Mouse (Mus musculus): ENCODE measurements around the gene Tmem248. TPM values are rescaled to one million over a fixed set of nuclear protein-coding genes. Genes with fewer than 3 reads are reported as not detected.
"Not testable (repeated sequence)": the region's sequence is repeated elsewhere in the genome, so short reads cannot be mapped to it uniquely, and the experiment has no call there.

Tmem248 gene
- total RNA-seq, 2 experiments from 2014 or later, result 42.9 to 43.3 TPM

DNA sequence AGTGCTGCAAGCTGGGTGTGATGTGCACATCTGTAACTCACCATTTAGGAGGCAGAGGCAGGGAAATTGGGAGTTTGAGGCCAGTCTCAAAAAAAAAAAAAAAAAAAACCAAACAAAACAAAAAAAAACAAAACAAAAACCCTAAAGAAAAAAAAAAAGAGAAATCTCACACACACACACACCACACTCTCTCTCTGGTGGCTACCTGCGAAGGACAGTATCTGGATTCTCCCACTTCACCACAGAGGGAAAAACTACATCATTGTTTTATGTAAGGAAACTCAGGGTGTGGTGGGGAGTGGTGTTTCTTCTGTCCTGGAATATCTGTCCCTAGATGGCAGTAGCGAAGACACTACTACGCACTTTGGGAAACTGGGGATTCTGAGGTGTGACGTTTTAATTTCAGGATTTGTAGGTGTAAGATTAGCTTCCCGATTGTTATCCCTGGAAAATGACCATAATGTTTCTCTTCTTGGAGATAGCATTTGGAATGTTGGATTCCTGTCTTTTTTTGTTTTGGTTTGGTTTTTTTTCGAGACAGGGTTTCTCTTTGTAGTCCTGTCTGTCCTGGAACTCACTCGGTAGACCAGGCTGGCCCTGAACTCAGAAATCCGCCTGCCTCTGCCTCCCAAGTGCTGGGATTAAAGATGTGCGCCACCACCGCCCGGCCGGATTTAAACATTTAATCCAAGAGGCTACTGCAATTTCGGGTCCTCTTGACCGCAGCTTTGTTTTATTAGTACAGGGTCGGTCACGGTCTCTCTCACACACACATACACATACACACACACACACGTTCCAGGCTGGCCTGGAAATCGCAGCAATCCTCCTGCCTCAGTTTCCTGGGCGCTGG is 37.5 kb downstream of the Tmem248 start:
- peak in 1 of 2 experiments; percentile 30 for DNase-seq (ENCODE audit: low spot score in 2 of 2)
- intact Hi-C loops (cut with DNase I), result no loop called here

DNA sequence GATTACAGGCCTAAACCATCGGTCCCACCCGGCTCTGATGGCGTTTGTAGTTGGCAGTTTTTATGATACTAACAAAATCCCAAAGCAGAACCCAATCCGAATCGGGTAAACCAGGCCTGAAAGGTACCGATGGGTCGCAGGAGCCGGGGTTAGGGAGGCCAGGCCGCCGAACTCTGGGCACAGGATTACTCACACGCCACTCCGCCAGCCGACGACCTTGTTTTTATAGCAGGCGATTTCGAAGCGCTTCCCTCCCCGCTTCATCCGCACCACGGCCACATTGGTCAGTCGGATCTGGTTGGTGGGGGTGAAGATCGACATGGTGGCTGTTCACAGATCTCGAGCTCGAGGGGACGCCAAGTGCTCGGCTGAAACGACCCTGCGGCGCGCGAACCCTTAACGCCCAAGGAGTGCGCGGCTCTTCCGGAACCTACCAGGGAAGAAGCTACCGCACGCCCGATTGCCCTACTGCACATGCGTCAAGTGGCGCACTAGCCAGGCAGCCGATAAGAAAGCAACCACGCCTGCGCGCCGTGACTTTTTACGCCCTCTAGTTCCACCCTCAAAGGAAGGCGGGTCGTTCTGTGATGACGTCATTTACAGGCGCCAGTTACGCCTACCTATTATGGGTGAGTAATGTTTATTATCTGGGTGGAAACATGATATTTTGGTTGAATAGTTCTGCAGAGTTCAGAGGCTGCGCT is 38.3 kb downstream of the Tmem248 start, which contains the start of the genes Sbds and Tyw1:
Sbds (minus strand) TSS at position 514 of the 704 bp plus-strand sequence.
Tyw1 (plus strand) TSS at position 603 of the 704 bp plus-strand sequence.
- peak; percentile 97 for DNase-seq (ENCODE audit: low spot score in 2 of 2)
- intact Hi-C loops (cut with DNase I), result no loop called here

DNA sequence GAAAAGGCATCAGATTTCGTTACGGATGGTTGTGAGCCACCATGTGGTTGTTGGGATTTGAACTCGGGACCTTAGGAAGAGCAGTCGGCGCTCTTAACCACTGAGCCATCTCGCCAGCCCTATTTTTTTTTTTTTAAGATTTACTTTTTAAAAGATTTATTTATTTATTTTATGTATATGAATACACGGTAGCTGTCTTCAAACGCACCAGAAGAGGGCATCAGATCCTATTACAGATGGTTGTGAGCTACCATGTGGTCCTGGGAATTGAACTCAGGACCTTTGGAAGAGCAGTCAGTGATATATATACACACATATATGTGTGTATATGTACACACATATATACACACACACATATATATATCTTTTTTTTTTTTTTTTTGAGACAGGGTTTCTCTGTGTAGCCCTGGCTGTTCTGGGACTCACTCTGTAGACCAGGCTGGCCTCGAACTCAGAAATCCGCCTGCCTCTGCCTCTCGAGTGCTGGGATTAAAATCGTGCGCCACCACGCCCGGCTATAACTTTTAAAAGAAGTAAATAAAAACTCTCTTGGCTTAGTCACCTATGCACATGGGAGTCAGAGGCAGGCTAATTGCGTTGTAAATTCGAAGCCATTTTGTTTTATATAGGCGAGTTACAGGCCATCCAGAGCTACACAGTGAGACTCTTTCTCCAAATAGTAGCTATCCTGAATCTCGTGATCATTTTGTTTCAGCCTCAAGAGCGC is 39.1 kb downstream of the Tmem248 start:
- intact Hi-C loops (cut with DNase I); DNase-seq (ENCODE audit: low spot score in 2 of 2): not testable (repeated sequence)

DNA sequence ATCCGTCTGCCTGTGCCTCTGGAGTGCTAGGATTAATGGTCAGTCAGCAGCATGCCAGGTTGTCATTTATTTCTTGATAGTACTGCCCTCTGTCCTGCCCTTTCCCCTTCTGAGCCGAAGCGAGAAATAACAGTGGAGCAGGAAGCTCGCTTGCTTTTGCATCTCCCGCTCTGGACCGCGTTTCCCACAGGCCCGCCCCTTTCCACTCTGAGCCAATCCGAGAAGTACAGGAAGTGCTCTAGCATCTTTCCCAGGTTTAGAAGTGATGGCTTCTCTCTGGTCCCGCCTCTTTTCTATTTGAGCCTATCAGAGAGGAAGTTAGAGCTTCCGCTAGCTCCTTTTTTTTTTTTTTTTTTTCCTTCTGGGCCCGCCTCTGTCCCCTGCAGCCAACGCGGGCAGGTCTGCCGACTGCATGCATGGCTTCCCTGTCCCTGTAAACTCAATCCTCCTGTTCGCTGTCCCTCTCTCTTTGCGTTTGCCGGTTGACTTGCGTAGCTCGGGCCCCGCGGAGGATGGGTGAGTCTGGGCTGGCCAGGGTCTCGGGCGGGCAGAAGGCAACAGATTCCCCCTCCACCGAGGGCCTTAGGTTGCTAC is 39.9 kb downstream of the Tmem248 start:
- DNase-seq (ENCODE audit: low spot score in 2 of 2), result peak; percentile 89 to 92
- intact Hi-C loops (cut with DNase I), result no loop called here

DNA sequence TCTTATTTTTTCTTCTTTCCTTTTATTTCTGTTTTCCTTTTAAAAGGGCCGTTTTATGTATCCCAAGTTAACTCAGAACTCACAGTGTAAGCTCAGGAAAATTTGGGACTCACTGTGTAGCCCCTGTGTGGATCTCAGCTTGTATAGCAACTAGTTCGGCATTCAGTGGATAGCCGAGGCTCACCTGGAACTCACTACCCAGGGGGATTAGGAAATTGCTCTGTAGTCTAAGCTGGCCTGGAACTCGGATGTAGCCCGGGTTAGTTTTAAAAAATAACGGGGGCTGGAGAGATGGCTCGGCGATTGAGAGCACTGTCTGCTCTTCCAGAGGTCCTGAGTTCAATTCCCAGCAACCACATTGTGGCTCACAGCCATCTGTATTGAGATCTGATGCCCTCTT is 40.4 kb downstream of the Tmem248 start:
- DNase-seq (ENCODE audit: low spot score in 2 of 2), result no peak
- intact Hi-C loops (cut with DNase I), result no loop called here

DNA sequence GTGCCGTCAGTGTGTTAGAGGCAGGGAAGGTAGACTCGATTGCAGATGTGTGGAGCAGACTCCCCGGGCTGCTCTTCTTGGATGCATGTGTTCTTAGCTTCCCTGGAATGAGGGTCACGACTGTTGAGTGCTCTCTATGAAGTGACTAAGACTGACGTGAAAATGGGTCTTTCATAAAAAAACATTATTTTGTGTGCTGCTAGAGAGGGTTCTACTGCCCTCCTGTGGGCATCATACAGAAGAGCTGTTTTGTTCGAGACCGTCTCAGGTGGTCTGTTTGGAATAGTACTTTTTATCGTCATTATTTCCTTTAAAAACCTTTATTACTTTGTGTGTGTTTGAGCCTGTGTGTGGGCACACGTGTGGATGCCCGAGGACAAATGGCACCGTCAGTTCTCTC is 46.6 kb downstream of the Tmem248 start:
- intact Hi-C loops (cut with DNase I), result no loop called here
- DNase-seq (ENCODE audit: low spot score in 2 of 2), result no peak

DNA sequence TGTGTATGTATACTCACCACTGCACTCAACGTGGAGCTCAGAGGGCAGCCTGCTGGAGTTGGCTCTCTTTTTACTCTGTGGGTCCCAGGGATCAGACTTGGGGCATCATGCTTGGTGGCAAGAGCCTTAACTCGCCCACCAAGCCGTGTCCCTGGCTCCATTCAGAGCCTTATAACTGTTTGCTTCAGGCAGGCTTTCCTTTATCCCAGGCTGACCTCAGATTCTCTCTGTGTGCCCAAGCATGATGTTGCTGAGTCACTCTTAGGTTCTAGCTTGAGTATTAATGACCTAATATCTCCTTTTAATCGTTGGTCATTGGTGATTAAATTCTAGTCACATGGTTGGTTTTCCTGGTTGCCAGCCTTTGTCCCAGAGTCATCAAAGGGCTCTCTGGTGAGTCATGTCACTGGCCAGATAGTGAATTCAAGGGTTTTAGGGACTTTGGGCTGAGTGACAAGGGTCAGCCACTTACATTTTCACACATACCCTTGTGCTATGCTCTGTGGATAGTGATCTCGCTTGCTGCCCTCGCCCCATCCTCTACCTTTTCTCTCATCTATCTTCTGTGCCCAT is 47.6 kb downstream of the Tmem248 start:
- intact Hi-C loops (cut with DNase I), result no loop called here
- DNase-seq (ENCODE audit: low spot score in 2 of 2), result no peak

DNA sequence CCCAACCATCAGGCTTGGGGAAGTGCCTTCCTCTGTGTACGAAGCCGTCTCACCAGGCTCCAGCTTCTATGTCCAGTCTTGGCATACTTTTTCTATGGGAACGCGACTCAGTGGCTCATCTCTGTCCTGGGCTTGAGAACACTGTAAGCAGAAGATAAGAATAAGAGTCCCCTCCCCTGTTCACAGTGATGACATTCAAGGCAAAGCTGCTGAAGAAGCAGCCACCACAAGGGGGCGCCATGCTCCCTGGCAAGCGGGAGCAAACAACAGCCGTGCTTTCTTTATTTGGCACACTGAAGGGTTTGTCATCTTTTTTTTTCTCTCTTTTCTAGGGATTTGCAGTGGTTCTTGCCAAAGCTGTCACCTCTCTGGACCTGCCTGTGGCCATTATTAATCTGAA is 49.8 kb downstream of the Tmem248 start:
- DNase-seq (ENCODE audit: low spot score in 2 of 2), result no peak
- intact Hi-C loops (cut with DNase I), result no loop called here

DNA sequence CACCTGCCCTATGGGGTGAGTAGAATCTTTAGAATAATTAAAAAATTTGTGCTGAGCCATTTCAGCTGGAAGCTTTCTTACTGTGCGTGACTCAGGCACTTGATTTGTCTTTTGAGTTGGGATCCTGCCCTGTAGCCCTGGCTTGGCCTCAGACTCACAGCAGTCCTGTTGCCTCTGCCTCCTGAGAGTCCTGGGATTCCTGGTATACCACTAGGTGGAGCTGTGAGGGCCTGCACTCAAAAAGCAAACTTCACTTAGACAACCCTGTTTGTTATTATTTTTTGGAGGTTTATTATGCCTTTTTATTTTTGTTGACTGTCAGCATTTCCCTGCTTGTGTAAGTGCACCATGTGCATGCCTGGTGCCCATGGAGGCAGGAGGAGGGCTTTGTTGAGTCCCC is 50.4 kb downstream of the Tmem248 start:
- DNase-seq (ENCODE audit: low spot score in 2 of 2), result no peak
- intact Hi-C loops (cut with DNase I), result no loop called here

DNA sequence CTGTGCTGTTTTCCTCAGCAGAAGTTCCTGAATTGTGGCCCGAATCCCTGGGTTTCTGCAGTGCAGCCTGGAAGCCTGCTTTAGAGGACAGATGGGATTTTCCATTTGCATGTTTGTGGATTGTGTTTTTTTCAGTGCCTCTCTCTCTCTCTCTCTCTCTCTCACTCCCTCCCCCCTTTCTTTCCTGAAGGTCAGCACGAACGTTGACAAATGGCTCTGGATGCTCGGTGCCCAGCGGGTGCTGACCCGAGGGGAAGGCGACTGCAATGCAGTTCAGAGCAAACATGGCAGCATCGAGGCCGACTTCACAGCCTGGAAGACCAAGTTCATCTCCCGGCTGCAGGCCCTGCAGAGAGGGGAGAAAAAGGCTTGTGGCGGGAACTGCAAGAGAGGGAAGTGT is 52.1 kb downstream of the Tmem248 start:
- DNase-seq (ENCODE audit: low spot score in 2 of 2), result no peak
- intact Hi-C loops (cut with DNase I), result no loop called here

DNA sequence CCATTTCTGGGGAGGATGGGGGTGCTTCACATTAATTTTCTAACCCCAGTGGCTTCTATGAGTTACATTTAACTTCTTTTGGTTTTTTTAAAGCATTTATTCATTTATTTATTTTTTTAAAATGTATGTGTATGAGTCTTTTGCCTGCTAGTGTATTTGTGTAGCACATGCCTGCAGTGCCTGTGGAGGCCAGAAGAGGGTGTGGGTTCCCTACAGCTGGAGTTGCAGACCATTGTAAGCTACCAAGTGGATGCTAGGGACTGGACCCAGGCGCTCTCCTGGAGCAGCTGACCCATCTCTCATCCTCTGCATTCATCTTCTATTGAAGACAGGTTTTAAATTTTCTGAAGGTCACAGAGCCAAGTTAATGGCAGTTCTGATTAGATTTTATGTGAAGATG is 55.5 kb downstream of the Tmem248 start:
- DNase-seq (ENCODE audit: low spot score in 2 of 2), result no peak
- intact Hi-C loops (cut with DNase I), result loop anchor here (10.0 kb wide), 1 partner anchor 1162 kb away; no protein-coding TSS in a partner anchor

DNA sequence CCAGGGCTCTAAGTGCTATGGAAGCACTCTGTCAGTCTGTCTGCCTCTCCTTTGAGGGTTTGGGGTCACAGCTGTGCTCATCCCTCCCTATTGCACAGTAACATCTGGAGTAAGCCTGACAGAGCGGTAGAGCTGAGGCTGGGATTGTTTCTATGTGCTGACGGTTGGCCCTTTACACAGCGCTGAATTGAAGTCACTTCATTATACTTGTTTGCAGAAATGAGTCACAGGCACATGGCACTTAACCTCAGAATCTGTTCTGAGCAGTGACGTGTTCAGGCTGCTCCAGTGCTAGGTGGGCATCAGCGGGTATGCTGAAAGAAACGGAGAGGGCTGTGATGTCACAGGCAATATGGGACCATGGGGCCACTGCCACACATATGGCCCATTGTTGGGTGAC is 56.2 kb downstream of the Tmem248 start:
- no peak for DNase-seq (ENCODE audit: low spot score in 2 of 2)
- intact Hi-C loops (cut with DNase I), result loop anchor here (10.0 kb wide), 1 partner anchor 1162 kb away; no protein-coding TSS in a partner anchor

DNA sequence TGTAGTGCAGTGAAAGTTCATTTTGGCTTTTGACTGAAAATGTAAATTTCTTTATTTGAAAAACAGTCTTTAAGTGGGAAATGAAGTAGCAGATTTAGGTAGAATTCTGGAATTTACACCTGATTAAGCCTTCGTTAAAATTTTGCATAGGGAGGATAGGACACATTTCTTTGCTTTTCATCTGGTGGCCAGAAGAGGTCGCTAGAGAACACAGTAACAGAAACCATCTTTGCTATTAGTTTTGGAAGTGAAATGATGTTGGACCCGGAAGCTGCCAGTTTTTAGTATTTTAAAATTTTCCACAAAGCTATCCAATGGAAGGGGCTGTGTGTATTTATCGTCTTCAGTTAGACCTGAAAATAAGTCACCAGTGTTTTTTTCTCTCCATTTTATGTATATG is 58.6 kb downstream of the Tmem248 start:
- DNase-seq (ENCODE audit: low spot score in 2 of 2), result no peak
- intact Hi-C loops (cut with DNase I), result loop anchor here (1.0 to 10.0 kb wide), 2 partner anchors 583 to 1159 kb away; no protein-coding TSS in a partner anchor

DNA sequence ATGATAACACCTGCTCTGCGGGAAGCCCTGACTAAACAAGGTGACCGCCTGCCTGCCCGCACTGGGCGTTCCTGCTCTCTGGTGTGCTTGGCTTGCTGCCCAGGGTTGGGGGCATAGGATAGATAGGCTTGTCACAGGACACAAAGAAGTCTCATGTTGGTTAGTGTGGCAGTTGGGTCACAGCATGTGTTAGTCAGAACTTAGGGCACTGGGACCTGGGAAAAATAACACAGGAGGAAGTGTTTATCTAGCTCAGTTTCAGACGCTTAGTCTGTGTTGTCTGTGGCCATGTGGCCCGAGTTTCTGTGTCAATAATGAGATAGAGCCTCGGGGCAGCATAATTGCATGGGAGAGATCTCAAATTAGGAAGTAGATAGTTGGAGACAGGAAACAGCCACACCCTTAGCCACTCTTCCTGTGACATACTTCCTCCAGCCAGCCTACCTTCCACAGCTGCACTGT is 61.2 kb downstream of the Tmem248 start:
- intact Hi-C loops (cut with DNase I), result loop anchor here (10.0 kb wide), 1 partner anchor 1157 kb away; no protein-coding TSS in a partner anchor
- no peak for DNase-seq (ENCODE audit: low spot score in 2 of 2)

DNA sequence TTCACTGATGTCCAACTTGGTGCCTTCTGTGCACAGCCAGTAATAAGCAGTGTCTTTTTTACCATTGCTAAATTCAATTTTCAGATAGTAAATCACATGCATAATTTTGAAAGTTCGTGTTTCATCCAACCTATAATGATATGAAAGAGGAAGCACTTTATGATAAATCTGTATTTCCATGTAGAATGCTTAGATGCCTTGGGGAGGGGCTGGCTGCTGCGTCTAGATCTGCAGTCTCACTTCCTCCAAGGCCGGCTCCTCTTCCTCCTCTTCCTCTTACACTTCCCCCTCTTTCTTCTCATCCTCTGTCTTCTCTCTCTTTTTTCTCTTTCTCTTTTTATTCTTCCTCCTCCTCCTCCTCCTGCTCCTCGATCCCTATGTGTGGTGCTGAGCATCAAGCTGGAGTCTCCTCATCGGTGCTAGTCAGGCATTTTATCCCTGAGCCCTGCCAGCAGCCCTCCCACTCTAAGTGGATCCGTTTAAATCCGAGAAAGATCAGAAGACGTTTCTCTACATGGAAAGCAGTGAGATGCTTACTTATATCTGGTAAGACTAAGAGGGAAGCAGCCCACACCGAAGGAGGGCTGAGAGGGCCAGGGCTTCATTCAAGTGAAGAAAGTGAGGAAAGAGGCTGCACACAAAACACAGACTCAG is 66.3 kb downstream of the Tmem248 start:
- intact Hi-C loops (cut with DNase I), result no loop called here
- no peak for DNase-seq (ENCODE audit: low spot score in 2 of 2)

DNA sequence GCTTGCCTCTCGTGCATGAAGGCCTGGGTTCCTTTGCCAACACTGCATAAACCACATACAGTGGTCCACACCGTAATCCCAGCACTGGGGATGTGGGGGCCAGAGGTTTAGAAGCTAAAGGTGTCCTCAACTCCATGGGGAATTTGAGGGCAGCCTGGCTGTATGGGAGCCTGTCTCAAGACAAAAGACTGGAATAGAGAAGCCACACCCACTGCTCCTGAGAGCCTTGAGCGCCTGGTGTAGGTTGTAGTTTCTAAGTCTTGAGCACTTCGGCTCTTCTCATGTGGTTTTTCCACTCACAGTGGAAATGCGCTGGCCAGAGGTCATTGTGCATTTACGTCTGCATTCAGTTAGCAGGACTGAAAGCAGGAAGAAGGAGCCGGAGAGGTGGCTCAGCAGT is 71.2 kb downstream of the Tmem248 start:
- intact Hi-C loops (cut with DNase I), result no loop called here
- no peak for DNase-seq (ENCODE audit: low spot score in 2 of 2)

DNA sequence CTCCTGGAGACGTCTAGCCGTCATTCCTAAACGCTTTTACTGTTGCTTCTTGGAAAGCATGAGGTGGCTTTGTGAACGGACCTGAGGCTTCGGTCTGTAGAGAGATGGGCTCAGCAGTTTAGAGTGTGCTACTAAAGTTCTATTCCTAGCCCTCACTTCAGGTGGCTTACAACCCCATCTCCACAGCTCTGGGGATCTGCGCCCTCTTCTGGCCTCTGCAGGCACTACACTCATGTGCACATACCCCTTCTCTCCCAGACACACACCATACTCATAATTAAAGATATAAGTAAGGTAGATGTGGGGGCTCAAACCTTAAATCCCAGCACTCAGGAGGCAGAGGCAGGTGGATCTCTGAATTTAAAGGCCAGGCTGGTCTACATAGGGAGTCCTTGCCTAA is 73.4 kb downstream of the Tmem248 start:
- intact Hi-C loops (cut with DNase I), result no loop called here
- no peak for DNase-seq (ENCODE audit: low spot score in 2 of 2)

DNA sequence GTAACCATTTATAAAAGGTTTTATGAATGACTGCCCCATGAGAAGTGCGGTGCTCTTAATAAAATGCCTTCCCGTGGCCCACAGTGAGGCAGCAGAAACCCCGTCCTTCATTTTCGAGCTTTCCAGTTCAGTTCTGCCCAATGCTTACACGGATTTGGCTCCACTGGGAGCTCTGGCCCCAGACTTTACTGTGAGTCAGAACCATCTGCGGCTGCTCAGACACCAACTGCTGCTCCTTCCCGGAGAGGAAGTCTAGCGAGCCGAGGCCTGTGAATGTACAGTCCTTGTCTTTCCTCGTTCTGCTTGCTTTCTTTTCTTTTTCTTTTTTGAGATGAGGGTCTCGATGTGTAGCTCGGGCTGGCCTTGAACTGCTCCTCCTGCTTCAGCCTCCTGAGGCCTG is 73.9 kb downstream of the Tmem248 start:
- intact Hi-C loops (cut with DNase I), result no loop called here
- DNase-seq (ENCODE audit: low spot score in 2 of 2), result peak; percentile 52 to 53

DNA sequence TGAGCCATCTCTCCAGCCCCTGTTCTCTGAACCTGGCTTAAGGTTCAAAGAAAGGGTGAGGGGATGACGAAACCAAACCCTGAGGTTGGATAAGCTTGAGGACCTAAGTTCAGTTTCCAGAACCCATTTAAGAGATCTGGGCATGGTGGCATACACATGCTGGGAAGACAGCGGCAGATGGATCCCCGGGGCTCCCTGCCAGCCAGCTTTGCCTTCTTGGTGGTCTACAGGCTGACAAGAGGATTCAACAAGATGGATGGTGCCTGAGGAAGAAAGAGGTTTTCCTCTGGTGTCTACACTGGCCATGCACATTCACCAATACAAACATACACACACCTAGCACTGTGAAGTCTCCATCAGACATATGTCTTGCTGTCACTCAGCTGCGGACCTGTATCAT is 76.1 kb downstream of the Tmem248 start:
- intact Hi-C loops (cut with DNase I), result no loop called here
- no peak for DNase-seq (ENCODE audit: low spot score in 2 of 2)
